Mouse (Mus musculus): ENCODE results near the gene Abcb10.
A peak's percentile ranks its signal among the peaks of the same experiment; 100 is the strongest.
"Not testable (repeated sequence)": the region's sequence is repeated elsewhere in the genome, so short reads cannot be mapped to it uniquely, and the experiment has no call there.

Gene Abcb10

DNA sequence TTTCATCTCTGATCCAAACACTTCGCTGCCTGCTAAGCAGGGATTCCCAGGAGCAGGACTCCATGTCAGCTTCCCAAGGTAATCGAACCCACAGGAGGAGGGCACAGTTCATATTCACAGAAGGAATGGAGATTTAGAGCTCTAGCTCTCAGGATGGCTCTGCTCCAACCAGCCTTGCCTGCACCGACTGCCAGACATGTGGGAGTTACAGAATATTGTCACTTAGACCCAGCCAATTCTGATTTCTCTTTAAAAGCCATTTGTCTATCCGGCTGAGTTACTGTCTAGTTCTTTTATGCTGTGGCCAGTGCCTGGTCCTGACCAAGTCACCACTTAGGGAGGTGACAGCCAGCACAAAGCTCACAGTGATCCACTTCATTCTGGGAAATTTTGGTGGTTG, 1.2 kb downstream of the Abcb10 start:
- DNase-seq (ENCODE audit: low spot score) = no peak

DNA sequence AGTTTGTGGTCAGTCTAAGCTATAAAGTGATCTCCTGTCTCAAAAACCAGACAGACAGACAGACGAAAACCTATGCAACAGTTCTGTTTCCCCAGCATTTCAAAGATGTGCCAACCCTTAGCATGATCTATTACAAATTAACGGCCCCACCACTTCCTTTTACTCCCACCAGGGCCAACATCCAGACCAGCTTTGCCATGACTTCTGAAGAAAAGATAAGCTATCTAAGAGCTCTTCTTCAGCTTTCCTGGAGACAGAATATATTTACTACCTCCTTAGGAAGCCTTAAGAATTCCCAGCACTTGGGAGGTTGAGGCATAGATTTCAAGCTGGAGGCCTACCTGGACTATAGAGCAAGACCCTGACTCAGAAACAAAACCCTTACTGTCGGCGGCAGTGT, 2.7 kb downstream of the Abcb10 start:
- no peak for DNase-seq (ENCODE audit: low spot score)

DNA sequence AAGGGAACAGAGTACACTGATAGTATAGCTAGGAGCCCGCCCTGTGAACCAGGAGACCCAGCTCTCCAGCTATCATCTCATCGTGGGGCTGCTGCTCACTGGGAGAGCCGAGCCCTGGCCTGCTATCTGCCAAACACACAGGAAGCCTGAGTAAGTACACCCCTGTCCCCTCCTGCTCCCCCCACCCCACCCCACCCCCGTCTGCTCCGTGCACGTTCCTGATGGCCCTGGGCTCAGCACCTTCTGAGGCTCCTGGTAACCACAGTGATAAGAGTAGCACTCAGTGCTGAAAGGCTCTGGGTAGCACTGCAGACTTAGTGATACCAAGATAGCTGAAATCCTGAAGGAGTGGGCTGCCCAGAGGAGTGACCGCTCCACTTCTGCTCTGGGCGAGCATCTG, 4.0 kb downstream of the Abcb10 start:
- no peak for DNase-seq (ENCODE audit: low spot score)

DNA sequence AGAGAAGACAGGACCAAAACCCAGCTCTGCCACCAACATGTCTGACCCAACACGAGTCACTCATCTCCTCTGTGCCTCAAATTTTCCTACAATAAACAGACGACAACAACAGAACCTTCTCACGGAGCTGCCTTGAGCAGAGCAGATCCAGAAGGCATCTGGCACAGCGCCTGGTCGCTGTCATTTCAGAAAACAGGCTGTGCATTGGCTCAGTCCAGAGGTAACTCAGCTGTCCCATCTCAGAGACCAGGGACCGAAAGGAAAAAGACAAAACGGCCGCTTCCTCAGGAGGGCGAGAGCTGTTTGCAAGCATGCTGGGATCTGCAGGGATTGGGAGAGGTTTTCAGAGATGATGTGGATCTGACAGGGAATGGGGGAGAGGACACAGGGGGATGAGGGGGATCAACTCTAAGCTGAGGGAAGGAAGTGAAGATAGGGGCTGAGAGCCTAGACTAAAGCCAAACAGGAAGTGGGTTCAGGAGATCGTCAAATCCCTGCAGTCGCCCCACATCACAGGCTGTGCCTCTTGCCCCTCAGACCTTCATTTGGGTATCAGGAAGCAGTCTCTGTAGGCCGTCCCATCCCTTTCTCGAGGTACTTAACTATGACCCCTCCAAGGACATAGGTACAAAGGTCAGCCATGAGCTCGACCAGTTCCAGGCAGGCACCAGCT, 4.6 kb downstream of the Abcb10 start:
- no peak for DNase-seq (ENCODE audit: low spot score)

DNA sequence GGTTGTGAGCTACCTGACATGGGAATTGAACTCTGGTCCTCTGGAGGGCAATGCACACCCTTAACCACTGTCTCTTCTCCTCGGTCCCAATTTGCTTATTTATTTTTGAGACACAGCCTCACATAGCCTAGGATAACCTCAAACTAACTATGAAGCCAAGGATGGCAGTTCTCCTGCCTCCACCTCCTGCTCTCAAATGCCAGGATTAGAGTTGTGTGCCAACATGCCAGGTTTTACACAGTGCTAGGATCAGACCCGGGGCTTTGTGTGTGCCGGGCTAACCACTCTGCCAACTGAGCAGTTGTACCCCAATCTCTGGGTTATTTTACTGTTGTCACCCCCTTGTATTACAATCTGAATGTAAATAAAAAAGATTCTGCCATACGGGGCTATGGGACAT, 5.4 kb downstream of the Abcb10 start:
- DNase-seq (ENCODE audit: low spot score) = no peak

DNA sequence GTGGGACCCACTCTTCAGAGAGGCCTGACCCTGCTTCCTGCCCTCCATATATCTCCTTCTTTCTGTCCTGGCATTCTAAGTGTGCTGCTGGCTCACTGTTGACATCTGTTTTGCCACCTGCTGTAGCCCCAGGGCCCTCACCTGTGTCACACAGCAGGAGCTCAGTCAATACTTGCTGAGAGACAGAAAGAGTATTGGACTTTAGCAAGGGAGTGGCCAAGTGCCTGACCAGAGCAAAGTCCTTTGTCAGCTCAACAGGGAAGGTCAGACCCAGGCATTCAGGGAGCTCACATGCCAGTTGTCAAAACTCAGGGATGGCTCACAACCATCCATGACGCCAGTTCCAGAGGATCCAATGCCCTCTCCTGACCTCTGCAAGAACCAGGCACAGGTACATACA, 9.4 kb downstream of the Abcb10 start:
- DNase-seq (ENCODE audit: low spot score) = no peak

DNA sequence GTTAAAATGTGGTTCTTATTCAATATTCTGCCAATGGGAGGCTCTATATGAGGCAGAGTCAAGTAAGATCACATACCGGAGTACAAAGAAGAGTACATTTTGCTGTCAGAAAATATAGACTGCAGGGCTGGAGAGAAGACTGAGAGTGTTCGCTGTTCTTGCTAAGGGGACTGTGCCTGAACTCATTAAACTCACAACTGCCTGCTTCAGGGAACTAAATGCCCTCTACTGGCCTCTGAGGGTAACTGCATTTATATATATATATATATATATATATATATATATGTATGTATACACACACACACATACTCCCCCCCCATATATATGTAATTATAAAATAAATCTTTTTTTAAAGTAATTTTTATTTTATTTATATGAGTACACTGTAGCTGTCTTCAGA, 16.0 kb downstream of the Abcb10 start:
- no peak for DNase-seq (ENCODE audit: low spot score)

DNA sequence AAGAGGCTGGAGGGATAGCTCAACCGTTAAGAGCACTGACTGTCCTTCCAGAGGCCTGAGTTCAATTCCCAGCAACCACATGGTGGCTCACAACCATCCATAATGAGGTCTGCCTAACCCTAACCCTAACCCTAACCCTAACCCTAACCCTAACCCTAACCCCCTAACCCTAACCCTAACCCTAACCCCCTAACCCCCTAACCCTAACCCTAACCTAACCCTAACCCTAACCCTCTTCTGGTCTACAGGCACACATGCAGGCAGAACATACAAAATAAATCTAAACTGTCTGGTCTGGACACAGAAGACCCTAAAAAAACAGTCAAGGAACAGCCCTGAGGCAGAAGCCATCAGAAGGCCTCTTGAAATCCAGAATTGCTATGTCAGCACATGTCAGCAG, 21.6 kb downstream of the Abcb10 start:
- DNase-seq (ENCODE audit: low spot score) = no peak

DNA sequence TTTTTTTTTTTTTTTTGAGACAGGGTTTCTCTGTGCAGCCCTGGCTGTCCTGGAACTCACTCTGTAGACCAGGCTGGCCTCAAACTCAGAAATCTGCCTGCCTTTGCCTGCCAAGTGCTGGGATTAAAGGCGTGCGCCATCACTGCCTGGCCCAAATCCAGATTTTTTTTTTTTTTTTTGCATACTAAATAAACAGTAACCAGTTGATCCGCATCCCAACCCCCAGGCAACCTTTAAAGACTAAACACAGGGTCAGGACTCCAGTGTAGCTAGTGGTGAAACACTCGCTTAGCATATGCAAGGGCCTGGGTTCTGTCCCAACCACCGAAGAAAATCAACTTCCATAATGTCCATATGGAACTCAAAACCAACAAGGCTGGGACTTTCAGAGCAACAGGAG, 22.4 kb downstream of the Abcb10 start:
- not testable (repeated sequence) for DNase-seq (ENCODE audit: low spot score)

DNA sequence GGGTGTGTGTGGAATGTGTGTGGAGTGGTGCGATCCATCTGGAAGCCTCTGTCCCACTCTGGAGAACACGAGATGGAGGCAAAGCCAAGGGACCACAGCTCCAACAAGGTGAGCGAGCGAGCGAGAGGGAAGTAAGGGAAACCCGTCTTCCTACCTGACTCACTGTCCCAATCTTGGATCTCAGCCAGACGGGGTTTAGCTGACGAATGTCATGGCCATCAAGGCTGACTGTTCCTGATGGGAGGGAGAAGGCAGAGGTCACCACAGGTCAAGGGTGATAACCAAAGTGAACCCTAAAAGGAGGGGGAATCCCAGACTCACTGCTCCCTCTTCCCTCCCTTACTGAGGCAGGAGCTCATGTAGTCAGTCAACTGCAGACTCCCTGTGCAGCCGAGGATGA, 22.9 kb downstream of the Abcb10 start:
- no peak for DNase-seq (ENCODE audit: low spot score)

DNA sequence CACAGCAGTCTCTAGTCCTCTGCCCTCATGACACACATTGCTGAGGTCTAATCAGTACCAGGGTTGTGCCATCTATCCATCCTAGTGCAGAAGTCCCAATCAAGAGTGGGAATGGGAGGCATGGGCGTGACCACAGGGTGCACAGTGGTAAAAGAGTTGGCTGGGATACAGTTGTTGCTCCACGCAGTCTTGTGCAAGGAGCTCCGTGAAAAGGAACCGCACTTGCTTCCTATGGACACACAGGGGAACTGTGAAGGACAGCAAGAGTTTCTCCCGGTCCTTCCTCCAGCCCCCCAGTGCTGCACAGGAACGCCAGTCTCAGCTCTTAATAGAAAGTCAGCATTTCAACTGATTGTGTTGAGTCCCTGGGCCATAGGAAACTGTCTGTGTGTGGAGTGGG, 23.4 kb downstream of the Abcb10 start:
- DNase-seq (ENCODE audit: low spot score) = no peak

DNA sequence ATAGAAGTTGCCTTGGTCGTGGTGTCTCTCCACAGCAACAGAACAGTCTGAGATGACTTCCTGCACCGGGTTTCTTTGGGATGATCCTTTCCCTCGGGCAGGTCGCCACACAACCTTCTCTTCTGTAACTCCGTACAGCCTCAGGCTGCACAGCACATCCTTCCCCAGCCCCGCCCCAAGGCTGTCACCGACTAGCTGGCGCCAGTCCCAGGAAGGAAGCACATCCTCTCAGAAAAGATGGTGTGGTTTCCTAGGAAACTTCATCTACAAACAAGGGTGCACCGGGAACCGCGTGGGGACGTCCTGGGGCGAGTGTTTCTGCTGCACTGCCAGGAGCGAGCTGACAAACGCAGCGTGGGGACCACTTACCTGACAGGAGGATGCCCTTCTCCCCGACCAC, 24.8 kb downstream of the Abcb10 start:
- DNase-seq (ENCODE audit: low spot score) = no peak

DNA sequence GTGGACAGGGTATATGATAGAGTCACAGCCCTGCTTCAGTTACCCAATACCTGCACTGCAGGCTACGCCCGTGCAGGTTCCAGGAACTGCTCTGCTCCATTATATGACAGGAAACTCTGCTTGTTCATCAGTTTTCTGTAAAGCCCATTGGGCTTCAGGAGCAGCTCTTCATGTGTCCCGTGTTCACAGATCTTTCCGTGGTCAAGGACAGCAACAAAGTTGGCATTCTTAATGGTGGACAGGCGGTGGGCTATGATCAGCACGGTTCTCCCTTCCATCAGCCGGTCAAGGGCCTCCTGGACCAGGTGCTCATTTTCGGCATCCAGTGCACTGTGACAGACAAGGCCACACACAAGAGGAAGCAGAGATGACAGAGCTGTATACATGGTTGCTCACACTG, 28.7 kb downstream of the Abcb10 start:
- DNase-seq (ENCODE audit: low spot score) = no peak

DNA sequence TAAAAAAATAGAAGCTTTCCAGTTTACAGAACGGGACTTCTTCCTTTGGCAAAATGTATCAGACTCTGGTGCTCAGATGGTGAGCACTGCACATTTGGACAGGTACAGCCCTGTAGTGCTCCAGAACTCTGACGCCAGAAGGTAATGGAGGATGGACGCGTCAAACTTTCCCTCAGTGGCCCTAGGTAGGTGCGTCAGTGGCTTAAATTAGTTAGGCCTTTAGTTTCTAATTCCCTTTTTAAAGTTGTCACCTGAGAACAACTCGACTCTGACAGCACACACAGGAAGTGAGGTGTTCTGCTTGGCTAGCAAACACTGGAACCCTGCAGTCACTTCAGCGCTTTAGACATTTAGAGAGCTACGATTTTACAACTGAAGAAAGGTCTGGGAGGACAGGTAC, 29.2 kb downstream of the Abcb10 start:
- DNase-seq (ENCODE audit: low spot score) = no peak

DNA sequence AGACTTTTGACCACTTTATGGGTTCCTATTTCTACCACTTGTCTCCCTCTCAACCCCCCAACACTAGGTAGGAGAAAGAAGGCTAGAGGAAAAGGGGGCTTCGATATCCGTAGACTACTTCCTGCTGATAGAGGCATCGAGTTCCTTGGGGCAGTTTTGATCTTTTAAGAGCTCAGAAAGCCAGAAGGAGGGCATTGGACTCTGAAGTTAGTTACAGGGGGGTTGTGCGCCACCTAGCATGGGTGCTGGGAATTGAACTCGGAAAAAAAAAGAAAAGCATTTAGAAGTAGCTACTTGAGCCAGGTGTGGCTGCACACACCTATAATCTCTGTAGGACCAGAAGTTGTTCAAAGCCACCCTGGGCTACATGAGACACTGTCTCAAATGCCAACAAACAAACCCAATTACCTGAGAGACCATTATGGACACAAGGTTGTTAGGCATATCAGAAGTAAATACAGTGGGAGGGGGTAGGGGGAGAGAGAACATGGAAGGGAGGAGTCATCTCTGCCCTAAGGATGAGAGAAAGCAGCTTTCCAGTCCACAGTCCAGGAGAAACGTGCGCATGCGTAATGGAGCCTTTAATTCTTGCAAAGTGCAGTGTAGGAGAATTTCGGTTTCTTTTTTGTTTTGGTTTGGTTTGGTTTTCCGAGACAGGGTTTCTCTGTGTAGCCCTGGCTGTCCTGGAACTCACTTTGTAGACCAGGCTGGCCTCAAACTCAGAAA, 32.7 kb downstream of the Abcb10 start:
- DNase-seq (ENCODE audit: low spot score) = peak; percentile 43

DNA sequence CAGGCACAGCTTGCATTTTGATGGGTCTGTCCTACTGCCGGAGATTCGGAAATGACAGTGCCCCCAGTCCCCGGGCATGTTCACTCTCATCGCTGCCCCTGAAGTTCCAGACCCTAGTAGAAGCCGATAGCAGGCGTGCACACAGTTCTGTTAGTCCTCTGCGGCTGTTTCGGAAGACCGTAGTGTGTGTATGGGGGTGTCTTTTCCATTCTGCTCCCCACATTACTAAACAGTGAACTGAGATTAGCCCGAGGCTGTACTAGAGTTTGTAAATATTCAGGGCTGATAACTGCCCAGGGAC, 33.3 kb downstream of the Abcb10 start:
- DNase-seq (ENCODE audit: low spot score) = no peak

DNA sequence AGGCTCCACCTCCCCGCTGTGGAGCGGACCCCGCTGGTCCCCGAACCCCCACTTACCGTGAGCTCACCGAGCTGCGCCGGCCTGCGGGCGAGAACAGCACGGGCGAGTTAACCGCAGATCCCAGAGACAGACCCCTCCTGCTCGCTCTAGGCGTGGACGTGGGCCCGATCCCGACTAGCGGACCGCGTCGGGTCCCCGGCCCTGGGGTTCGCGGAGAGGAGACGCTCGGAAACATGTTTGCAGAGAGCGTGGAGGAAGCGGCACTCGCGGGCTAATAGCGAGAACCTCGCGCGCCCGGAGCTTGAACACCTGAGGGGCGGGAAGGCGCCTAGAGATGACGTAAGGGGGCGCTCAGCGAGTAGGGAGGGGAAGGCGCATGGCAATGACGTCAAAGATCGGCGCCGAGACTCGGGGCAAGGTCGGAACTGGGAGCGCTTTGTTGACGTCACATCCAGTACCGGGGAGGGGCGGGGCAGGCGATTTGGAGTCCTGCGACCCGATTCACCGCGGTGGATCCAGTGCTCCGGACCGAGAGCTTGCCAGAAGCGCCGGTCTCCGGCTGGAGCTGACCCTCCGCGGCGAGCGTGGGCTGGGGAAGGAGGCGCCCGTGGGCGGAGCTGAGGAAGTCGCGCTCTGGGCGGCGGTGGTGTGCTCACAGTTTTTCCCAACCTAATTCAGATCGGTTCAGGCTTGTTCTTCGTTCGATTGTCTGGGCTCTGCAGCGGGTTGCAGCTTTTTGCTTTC, 33.8 kb downstream of the Abcb10 start, which contains the start of gene Nup133:
Nup133 (minus strand) TSS at position 324 of the 744 bp plus-strand sequence.
- DNase-seq (ENCODE audit: low spot score) = peak; percentile 99

DNA sequence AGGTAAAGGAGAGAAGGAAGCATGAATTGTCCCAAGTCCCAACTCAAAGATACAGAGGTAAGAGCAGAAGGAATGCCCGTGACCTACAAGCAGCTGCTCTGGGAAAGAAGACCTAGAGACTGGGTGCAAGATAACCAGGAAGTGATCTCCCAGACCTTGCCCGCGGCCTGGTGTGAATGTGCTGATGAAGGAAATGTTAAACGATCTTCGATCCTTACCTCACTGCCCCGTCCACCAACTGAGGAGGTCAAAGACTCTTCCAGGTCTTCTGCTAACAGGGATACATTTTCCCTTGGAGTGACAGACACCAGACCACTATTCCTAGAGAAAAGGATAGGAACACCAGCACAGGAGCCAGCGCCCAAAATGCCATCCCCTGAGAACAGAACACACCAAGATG, 53.9 kb downstream of the Abcb10 start:
- no peak for DNase-seq (ENCODE audit: low spot score)

DNA sequence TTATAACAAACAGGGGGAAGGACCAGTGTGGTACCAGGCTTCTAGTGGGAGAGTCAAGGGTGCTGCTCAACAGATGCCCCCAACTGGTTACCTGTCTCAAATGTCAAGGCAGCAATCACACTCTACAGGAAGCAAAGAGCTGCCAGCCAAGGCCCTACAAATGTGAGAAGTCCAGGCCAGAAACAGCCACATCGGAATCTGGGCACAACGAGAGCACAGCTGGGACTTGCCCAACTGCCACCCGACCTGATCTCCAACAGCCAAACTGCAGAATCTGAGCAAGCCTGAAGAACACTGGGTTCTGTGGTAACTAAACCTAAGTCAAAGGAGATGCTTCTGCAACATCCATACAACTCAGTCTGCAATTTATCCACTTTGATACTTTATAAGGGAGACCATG, 57.3 kb downstream of the Abcb10 start:
- no peak for DNase-seq (ENCODE audit: low spot score)

DNA sequence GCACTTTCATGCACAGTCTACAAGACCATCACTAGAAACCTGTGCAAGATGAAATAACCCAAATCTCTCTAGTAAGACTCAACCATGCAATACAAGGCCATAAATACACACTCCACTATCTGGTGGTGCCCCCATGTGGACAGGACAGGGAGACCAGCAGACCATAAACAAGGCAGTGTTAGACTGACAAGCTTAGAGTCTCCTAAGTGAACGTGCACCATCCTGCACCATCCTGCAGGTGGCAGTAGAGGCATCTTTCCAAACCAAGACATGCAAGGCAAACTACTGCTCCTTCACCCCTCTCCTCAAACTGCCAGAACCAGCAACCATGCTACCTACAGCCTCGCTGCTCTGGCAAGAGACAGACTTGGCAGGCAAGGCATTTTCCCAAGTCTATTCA, 58.2 kb downstream of the Abcb10 start:
- DNase-seq (ENCODE audit: low spot score) = peak; percentile 72

DNA sequence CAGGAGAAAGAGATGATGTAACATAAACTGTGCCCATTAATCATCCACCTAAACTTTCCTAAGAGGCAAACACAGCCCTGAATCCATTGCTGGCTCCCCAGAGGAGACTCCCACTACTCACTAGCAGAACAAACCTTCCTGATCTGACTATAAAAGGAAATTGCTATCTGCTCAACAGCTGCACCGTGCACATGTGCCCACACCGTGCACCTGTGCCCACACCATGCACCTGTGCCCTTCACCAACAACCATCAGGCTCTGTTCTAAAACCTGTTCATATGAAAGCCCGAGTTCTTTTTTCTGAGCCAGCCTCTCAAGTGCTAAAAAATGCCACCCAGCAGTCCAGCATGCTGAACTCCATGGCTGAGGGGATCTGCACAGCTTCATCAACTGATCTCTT, 68.3 kb downstream of the Abcb10 start:
- DNase-seq (ENCODE audit: low spot score) = no peak

DNA sequence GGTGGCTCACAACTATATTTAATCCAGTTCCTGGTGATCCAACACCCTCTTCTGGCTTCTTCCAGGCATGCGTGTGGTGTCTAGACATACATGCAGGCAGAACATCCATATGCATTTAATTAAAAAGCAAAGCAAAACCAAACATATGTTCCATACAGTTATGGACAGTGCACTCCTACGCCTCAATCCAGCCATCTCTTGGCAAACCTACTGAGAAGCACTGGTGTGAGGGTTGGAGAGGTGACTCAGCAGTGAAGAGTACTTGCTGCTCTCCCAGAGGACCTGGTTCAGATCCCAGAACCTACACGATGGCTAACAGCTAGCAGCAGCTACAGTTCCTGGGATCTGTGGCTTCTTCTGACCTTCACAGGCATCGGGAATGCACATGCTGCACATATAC, 70.7 kb downstream of the Abcb10 start:
- no peak for DNase-seq (ENCODE audit: low spot score)

DNA sequence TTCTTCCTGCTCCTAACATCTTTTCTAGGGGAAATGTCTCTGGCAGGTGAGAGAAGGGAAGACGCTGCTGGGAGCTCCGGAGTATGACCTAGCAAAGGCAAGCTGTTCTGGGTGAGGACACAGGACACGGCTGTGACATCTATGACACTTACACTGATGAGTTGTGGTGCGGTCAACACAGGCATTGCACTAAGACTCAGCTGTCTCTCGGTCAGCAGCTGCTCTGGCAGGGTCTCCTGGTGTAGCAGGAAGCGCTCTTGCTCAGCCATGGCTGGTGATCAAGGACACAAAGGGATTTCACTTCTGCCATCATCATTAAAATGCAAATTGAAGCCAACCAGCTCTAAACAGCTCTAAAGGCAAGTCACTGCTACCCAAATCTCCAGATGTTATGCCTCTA, 75.3 kb downstream of the Abcb10 start:
- DNase-seq (ENCODE audit: low spot score) = no peak

DNA sequence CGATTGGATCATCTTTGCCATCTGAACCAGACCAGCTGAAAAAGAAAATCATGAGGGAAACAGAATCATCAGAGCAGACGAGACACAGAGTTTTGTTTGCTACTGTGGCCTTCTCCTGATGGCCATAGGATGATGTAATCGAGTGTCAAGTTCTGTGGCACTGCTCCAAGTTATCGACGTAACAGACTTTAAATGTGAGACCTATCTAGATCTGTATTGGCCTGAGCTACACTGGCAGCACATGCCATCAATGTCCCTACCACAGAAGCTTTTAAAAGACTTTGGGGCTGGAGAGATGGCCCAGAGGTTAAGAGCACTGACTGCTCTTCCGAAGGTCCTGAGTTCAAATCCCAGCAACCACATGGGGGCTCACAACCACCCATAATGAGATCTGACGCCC, 80.3 kb downstream of the Abcb10 start:
- DNase-seq (ENCODE audit: low spot score) = no peak
